Comparison of ENCODE assay signal across 8 mouse cellular contexts in the genomic region with DNA sequence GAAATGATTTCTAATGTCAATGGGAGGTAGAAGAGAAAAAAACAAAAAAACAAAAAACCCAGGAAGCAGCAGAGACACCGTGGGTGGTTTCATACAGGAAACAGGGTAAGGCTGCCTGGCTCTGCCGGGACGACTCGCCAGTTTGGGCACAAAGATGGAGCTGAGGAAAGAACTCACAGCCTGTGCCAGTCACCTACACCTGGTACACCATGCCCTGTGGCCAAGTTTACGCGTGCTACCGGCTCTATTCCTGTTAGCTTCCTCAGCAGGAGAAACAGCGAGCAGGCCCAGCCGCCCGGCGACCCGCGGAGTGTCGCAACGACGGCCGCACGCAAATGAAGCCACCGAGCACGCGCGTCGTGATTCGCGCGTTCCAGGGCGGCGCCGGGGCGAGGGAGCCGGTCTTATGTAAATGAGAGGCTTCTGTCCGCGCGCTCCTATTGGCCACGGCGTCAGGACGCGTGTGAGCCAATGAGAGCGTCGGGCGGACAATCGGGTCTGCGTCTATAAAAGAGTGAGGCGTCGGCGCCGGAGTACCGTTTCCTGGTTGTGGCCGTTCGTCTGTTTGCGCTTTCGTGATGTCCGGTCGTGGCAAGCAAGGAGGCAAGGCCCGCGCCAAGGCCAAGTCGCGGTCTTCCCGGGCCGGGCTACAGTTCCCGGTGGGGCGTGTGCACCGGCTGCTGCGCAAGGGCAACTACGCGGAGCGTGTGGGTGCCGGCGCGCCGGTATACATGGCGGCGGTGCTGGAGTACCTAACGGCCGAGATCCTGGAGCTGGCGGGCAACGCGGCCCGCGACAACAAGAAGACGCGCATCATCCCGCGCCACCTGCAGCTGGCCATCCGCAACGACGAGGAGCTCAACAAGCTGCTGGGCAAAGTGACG. TPM values are rescaled to one million over a fixed set of nuclear protein-coding genes. Genes with fewer than 3 reads are reported as not detected.
A peak's percentile ranks its signal among the peaks of the same experiment; 100 is the strongest.
DNase-seq lines count a peak whose midpoint lies in the region; ATAC-seq lines count a peak whose summit lies in the region.
"Not testable (repeated sequence)": the region's sequence is repeated elsewhere in the genome, so short reads cannot be mapped to it uniquely, and the experiment has no call there.

A gene (plus strand): TSS at position 495 of the 884 bp plus-strand sequence.

- ATAC-seq in hindbrain, embryonic 15.5 days (ENCODE audit: low FRiP score, low read depth): peak; percentile 94

- WGBS in hindbrain, embryonic 15.5 days: under 1% methylated on average over 27 of the region's 88 CpGs

- H3K9ac ChIP-seq in hindbrain, embryonic 15.5 days: peak within 1 kb of the TSS; percentile 73

- H3K27me3 ChIP-seq in hindbrain, embryonic 15.5 days: not testable (repeated sequence)

- peak within 1 kb of the TSS; percentile 50 for H3K4me3 ChIP-seq in hindbrain, embryonic 15.5 days

- not testable (repeated sequence) for H3K9me3 ChIP-seq in hindbrain, embryonic 15.5 days

- DNase-seq in Muller cell, postnatal 12 days (ENCODE audit: inconsistent ontology term): peak; percentile 83
- peak; percentile 92 for DNase-seq in cerebellum, postnatal 25 days
- peak; percentile 86 for DNase-seq in gastrocnemius, adult 18-20 months (ENCODE audit: low spot score)
- peak; percentile 80 for DNase-seq in left cerebral cortex, adult 11 months (ENCODE audit: low spot score)
- peak; percentile 89 for DNase-seq in lung, postnatal 36 days
- DNase-seq in retina, postnatal 1 day: peak; percentile 84
- DNase-seq in thymus, postnatal 4 days: peak; percentile 86

- peak within 1 kb of the TSS; percentile 71 for H3K4me2 ChIP-seq in hindbrain, embryonic 15.5 days

- H3K27ac ChIP-seq in hindbrain, embryonic 15.5 days (replicated peaks): peak within 1 kb of the TSS; percentile 98

- H3K4me1 ChIP-seq in hindbrain, embryonic 15.5 days (replicated peaks): peaks cover 26% of the 10 kb centered on the region

- H3K36me3 ChIP-seq in hindbrain, embryonic 15.5 days: not testable (repeated sequence)

RNA-seq across cellular contexts. Expression of the gene that starts here (rescaled TPM):
- 1 to 10 TPM; 2.8 to 4.7 TPM for total RNA-seq in gastrocnemius, adult 18-20 months (2021)
- polyA plus RNA-seq in hindbrain, embryonic 15.5 days (2015; fragmentation: Nextera tagmentation; extraction: Ambion mirVana): 17.3 and 22.4 TPM in 2 replicates

Comparison
In these comparisons a context has a peak if more than half of its experiments do, and no peak if none do; other contexts are left out.
1. Peak in every context shown above with its lines: DNase-seq, ATAC-seq, H3K4me3 ChIP-seq and H3K27ac ChIP-seq.